Mouse (Mus musculus) neutrophil, adult 59 days (primary cell): ENCODE data around the gene Ace2. TPM values are rescaled to one million over a fixed set of nuclear protein-coding genes. Genes with fewer than 3 reads are reported as not detected.

Experiments
- total RNA-seq, 2 experiments: library from RNA; stranded (reverse); gene quantifications; 1 replicate in 1 of 2; 2 replicates in 1 of 2; pipeline ENCODE4 v1.2.4; 2023

The Ace2 gene
- total RNA-seq, result not detected

GRCm38 (mm10) chrX:164139032-164139431 lies at the start of gene Ace2:
TSS of gene Ace2 (plus strand) at chrX:164139332.

Other genes starting within 250 kb of the Ace2 start
- 100 to 1,000 TPM; 148 to 174 TPM for gene Ap1s2, start 230.3 kb upstream of the Ace2 start, total RNA-seq
- 10 to 100 TPM; 27.2 to 33.8 TPM for gene Zrsr2, start 180.7 kb upstream of the Ace2 start, total RNA-seq
- gene Car5b, start 111.3 kb upstream of the Ace2 start, total RNA-seq, result under 1 TPM; 0.40 to 0.42 TPM
- 1 to 10 TPM; 6.8 to 9.1 TPM for gene Siah1b, start 62.8 kb upstream of the Ace2 start, total RNA-seq
- not detected for gene Cltrn, start 50.5 kb upstream of the Ace2 start, total RNA-seq
- 10 to 100 TPM; 68.0 to 70.6 TPM for gene Bmx, start 118.9 kb downstream of the Ace2 start, total RNA-seq
- gene Pir, start 130.0 kb downstream of the Ace2 start, total RNA-seq, result 1 to 10 TPM; 2.1 to 2.3 TPM
- gene Vegfd, start 234.0 kb downstream of the Ace2 start, total RNA-seq, result not detected